Mouse (Mus musculus): ENCODE measurements around the gene Ddb1.

DNA sequence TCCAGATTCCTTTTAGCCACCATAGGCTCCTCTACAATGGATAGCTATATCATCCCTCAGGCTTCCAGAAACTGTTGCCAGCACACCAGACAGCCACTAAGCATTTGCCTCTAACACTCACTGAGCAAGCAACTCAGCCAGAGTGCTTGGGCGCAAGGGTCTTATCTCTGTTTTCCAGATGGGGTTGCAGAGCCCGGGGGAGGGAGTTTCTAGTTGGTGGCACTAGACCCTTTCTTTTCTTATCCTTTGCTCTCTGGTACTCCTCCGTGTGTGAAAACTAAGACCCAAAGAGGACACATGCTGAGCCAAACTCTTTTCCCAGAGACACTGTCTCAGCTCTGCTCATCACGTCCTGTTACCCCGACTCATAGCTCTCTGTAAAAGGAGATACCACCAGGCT lies 56.2 kb downstream of the Ddb1 start:
- TF ChIP-seq CTCF (IDR thresholded peaks at IDR 0.05; ENCODE audit: extremely low read depth, insufficient read depth, low read length) (no peak), POLR2A (IDR thresholded peaks at IDR 0.05; ENCODE audit: extremely low read depth, insufficient read depth, low read length) (no peak)
